Mouse (Mus musculus) lung, adult 10 weeks (tissue): ENCODE data around the gene Krtap9-5. TPM values are rescaled to one million over a fixed set of nuclear protein-coding genes. Genes with fewer than 3 reads are reported as not detected.

ENCODE experiments used
- polyA plus RNA-seq: library from polyadenylated mRNA; stranded (reverse); fragments of 350-450 nt; fragmentation: Illumina TruSeq; extraction: RNeasy Lipid Tissue Mini Kit (QIAGEN cat#74804); gene quantifications from one replicate; pipeline ENCODE4 v1.2.3, GENCODE M21; 2014; ENCODE audit warnings: low read depth, low replicate concordance; ENCODE audit not compliant: insufficient read depth

The Krtap9-5 gene
- not detected for polyA plus RNA-seq

GRCm38 (mm10) chr11:99948175-99948574 is at the start of gene Krtap9-5:
Gene Krtap9-5, plus strand, starts transcription at chr11:99948475.

GRCm38 (mm10) chr11:99907620-99908019 is 40.7 kb upstream of the Krtap9-5 start, which contains the start of gene Krtap31-1:
Gene Krtap31-1, plus strand, starts transcription at chr11:99907920.

GRCm38 (mm10) chr11:99914451-99914850 is 33.8 kb upstream of the Krtap9-5 start, which contains the start of gene Gm11565:
Gene Gm11565, plus strand, starts transcription at chr11:99914751.

GRCm38 (mm10) chr11:99935991-99936390 is 12.3 kb upstream of the Krtap9-5 start, which contains the start of gene Krtap31-2:
Gene Krtap31-2, plus strand, starts transcription at chr11:99936291.

GRCm38 (mm10) chr11:99978953-99979352 is 30.7 kb downstream of the Krtap9-5 start, which contains the start of gene Krtap29-1:
Gene Krtap29-1, minus strand, starts transcription at chr11:99979053.

GRCm38 (mm10) chr11:99986180-99986647 is 37.9 kb downstream of the Krtap9-5 start, which contains the start of gene Krtap16-1:
Gene Krtap16-1, minus strand, starts transcription at chr11:99986597.

GRCm38 (mm10) chr11:99993620-99994383 is 45.5 kb downstream of the Krtap9-5 start, which contains the start of gene Krtap17-1:
Gene Krtap17-1, minus strand, starts transcription at chr11:99993994.

Other genes with a start within 250 kb of the Krtap9-5 start
- not detected for gene Gm14180, start 214.2 kb upstream of the Krtap9-5 start, polyA plus RNA-seq
- not detected for gene Gm11595, start 175.6 kb upstream of the Krtap9-5 start, polyA plus RNA-seq
- not detected for gene Krtap4-8, start 167.8 kb upstream of the Krtap9-5 start, polyA plus RNA-seq
- gene Krtap4-9, start 163.3 kb upstream of the Krtap9-5 start, polyA plus RNA-seq, result not detected
- not detected for gene Gm11596, start 155.0 kb upstream of the Krtap9-5 start, polyA plus RNA-seq
- not detected for gene Gm11569, start 149.5 kb upstream of the Krtap9-5 start, polyA plus RNA-seq
- not detected for gene Gm11554, start 144.0 kb upstream of the Krtap9-5 start, polyA plus RNA-seq
- not detected for gene Krtap4-13, start 138.6 kb upstream of the Krtap9-5 start, polyA plus RNA-seq
- gene Gm11564, start 132.8 kb upstream of the Krtap9-5 start, polyA plus RNA-seq, result not detected
- not detected for gene 2300003K06Rik, start 110.4 kb upstream of the Krtap9-5 start, polyA plus RNA-seq
- gene Krtap4-16, start 96.9 kb upstream of the Krtap9-5 start, polyA plus RNA-seq, result not detected
- not detected for gene Gm11568, start 90.6 kb upstream of the Krtap9-5 start, polyA plus RNA-seq
- gene Gm11559, start 84.0 kb upstream of the Krtap9-5 start, polyA plus RNA-seq, result not detected
- gene Krtap9-1, start 75.1 kb upstream of the Krtap9-5 start, polyA plus RNA-seq, result not detected
- gene Gm11567, start 69.3 kb upstream of the Krtap9-5 start, polyA plus RNA-seq, result not detected
- gene Krtap31-1, start 40.6 kb upstream of the Krtap9-5 start, polyA plus RNA-seq, result not detected
- gene Gm11565, start 33.7 kb upstream of the Krtap9-5 start, polyA plus RNA-seq, result not detected
- not detected for gene Krtap31-2, start 12.2 kb upstream of the Krtap9-5 start, polyA plus RNA-seq
- not detected for gene Krtap29-1, start 30.6 kb downstream of the Krtap9-5 start, polyA plus RNA-seq
- gene Krtap16-1, start 38.1 kb downstream of the Krtap9-5 start, polyA plus RNA-seq, result not detected
- gene Krtap17-1, start 45.5 kb downstream of the Krtap9-5 start, polyA plus RNA-seq, result 4.2 TPM
- not detected for gene Krt33a, start 67.7 kb downstream of the Krtap9-5 start, polyA plus RNA-seq
- not detected for gene Krt33b, start 81.4 kb downstream of the Krtap9-5 start, polyA plus RNA-seq
- 0.14 TPM for gene Krt34, start 93.1 kb downstream of the Krtap9-5 start, polyA plus RNA-seq
- gene Krt31, start 102.1 kb downstream of the Krtap9-5 start, polyA plus RNA-seq, result not detected
- gene Krt32, start 139.8 kb downstream of the Krtap9-5 start, polyA plus RNA-seq, result not detected
- gene Krt35, start 147.8 kb downstream of the Krtap9-5 start, polyA plus RNA-seq, result not detected
- not detected for gene Krt36, start 157.2 kb downstream of the Krtap9-5 start, polyA plus RNA-seq
- gene Krt13, start 173.1 kb downstream of the Krtap9-5 start, polyA plus RNA-seq, result 0.44 TPM
- 1.0 TPM for gene Krt15, start 187.5 kb downstream of the Krtap9-5 start, polyA plus RNA-seq
- 168 TPM for gene Krt19, start 200.2 kb downstream of the Krtap9-5 start, polyA plus RNA-seq
- not detected for gene Krt9, start 244.8 kb downstream of the Krtap9-5 start, polyA plus RNA-seq